Mouse (Mus musculus) embryo, embryonic 10.5 days (tissue): ENCODE data around the gene Stk32b.

Experiments
- DNase-seq: peaks from one replicate; pipeline ENCODE4 v3.0.0-alpha.2; 2015; ENCODE audit warnings: low spot score

Gene Stk32b

DNA sequence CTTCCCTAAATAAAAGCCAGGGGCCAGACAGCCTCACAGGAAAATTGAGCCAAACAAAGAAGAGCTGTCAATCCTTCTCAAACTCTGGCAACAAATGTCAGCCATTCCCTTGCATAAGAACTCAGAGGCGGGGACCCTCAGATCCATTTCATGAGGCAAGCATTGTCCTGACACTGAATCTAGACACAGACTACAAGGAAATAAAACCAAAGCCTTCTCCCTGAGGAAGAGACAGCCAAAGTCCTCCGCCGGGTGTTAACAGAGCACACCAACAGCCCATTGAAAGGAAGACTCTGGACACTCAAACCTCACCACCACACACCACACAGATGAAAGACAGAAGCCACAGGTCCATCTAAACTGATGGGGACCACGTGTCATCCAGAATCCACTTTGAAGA is 57.8 kb downstream of the Stk32b start:
- DNase-seq = peak; percentile 3

DNA sequence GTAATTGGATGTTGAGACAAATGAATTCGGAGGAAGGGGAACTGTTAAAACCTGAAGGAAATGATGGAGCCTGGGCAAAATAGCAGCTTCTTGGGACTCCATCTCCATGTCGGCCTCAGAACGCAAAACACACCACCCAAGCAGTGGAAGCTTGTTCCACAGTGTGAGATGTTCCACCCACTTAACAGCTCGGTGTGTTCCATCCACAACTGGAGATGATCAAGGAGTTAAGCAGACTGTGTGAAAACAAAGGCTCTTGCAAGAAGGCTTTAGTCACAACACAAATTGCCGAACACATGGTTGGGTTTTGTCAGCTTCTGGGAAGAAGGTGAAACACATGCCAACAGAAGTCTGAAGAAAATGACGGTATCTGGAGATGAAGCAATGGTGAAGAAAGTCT is 59.2 kb downstream of the Stk32b start:
- DNase-seq = no peak

DNA sequence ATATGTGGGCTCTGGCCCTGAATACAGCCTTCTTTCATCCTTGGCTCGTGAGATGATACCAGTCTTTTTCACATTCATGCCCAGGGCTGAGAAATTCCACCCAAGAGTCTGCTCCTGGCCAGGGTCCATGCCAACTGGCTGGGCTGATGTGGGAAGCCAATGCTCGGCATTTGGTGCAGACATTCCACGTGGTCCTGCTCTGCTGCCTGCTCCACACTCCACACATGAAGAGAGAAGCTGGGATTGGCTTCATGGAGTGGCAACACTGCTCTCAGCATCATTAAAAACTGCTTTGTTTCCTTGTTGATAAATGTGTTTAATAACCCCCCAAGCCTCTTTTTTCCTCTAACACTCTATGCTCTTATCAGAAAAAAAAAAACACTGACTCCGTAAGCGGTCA is 61.8 kb downstream of the Stk32b start:
- no peak for DNase-seq

DNA sequence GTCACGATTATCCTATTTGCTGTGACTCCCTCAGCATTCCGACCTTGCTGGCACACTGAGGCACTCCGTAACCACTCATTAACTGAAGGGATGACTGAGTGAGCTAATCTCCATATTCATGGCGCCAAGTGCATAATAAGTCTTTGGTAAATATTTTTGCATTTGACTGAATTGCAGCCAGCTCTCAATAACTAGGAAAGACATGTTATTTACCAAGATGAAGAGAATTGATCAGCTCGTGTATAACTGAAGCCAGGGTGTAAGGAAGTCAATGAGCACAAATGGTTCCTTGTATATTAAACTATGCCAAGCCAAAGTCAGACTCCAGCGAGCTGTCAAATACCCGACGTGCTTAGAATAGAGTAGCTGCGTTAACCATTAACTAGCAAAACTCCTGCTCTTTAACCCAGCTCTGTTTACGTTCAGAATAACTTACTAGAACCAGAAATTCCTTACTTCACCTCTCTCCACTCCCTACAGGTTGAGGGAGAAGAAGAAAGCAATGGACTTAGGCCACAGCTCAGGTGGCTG is 66.2 kb downstream of the Stk32b start:
- no peak for DNase-seq

DNA sequence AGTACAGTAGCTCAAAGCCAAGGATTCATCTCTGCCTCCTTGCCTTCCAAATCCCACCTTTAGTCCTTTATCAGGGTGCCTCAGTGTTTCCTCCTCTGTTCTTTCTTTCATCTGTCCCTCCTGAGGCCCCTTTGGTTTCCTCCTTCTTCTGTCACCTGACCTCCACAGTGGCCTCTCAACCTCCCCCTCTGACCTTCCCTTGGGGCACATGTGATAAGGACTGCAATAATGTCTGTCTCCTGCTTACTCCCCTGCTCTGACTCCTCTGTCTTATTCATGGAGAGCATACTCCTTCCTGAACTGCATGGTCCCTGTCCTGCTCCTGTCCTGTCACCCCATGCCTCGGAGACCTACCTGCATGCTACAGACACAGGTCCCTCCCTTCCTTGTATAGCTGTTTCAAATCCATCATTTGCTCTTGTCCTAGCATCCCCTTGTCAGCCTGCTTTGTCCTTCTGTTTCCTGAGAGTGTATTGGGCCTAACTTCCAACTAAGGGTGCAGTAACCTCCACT is 66.8 kb downstream of the Stk32b start:
- no peak for DNase-seq

DNA sequence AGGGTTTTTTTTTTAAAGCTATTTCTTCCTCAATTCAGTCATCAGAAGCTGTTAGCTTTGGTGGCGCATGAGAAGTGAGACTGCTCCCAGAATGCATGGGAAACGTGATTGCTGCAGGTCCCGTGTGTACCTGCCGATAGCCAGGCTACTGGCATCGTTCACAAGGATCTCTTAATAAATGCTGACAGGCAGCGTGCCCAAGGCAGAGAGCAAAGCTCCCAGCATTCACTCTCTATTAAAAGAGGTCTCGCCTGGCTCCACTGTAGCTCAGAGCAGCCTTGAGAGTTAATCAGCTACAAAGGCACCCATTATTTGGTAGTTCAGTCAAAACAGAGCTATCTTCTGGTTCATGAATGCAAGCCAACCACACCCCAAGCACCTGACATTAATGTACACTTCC is 72.9 kb downstream of the Stk32b start:
- no peak for DNase-seq

DNA sequence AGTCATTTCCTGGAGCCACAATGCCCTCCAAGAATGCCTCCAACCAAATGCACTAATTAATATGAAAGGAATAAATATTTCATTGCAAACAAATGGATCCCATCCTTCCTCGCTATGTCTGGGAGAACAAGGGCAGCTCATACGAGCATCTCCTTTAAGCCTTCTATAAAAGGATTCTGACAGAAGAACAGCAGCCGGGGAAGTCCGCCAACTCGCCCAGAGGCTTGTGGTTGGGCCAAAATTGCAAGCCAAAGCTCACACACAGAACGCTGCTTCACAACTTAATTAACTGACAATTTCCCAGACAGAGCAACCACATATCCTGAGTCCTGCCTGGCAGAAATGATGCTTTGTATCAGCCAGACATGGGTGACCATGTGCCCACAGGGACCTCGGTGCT is 74.5 kb downstream of the Stk32b start:
- DNase-seq = no peak

DNA sequence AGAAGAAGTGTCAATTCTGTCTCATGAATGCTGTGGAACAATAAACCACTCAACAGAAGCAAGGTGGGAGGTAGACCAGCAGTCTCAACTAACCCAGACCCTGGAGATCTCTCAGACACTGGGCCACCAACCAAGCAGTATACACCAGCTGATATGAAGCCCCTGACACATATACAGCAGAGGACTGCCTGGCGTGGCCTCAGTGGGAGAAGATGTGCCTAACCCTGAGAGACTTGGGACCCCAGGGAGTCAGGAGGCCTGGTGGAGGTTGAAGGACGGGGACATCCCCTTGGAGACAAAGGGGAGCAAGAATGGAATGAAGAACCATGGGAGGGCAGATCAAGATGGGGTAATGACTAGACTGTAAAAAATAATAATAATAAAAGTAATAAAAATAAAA is 82.2 kb downstream of the Stk32b start:
- DNase-seq = no peak

DNA sequence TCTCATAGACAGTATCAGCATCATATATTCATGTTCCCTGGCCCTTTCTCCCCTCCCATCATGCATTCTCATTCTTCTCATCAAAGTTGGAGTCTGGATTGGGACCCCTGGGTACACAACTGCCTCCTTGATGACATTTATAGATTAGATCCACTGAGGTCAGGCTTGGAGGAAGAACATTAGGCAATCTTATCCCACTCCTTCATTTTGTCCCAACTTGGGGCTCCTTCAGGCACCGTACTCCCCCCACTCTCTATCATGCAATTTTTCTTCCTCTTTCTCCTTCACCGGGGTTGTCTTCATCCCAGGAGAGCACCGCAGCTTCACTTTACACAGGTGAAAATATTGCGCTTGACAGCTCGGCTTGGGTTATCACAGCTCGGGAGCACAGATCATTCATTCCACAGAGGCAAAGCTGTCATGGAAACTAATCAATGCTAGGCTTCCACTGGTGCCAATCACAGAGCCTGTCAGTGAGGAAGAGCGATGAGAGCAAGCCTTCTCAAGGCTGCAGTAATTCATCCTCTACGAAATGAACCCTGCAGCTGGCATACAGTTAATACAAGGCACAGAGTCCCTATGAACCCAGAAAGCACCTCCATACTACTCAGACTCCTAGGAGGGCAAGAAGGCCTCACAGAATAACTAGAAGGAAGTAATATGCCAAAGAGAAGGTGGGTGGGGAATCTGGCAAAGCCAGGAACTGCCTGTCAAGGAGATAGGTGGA is 89.4 kb downstream of the Stk32b start:
- DNase-seq = no peak

DNA sequence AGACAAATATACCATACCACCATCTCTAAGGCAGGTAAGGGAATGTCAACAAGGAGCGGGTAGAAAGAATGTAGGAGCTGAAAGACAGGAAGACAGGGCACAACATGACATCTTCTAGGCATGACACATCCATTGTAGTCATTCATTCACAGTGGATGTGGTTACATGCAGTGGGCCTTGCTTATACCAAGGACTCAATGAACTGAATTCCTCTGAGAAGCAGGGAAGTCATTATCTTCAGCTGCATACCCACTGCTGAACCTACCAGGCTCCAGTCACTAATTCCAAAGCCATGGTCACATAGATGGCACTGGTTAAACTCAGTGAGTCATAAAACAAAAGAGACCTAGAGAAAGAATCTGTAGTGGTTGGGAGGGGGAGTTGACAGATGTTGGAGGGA is 105.1 kb downstream of the Stk32b start:
- DNase-seq = no peak

DNA sequence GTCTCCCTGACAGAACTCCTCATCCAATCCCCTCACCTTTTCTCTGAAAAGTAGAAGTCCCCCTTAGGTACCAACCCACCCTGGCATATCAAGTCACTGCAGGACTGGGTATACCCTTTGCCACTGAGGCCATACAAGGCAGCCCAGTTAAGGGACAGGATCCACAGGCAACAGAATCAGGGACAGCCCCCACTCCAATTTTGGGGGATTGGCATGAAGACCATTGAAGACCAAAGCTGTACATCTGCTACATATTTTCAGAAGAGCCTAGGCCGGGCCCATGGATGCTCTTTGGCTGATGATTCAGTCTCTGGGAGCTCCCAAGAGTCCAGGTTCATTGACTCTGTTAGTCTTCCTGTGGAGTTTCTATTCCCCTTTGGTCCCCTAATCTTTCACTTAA is 117.4 kb downstream of the Stk32b start:
- no peak for DNase-seq

DNA sequence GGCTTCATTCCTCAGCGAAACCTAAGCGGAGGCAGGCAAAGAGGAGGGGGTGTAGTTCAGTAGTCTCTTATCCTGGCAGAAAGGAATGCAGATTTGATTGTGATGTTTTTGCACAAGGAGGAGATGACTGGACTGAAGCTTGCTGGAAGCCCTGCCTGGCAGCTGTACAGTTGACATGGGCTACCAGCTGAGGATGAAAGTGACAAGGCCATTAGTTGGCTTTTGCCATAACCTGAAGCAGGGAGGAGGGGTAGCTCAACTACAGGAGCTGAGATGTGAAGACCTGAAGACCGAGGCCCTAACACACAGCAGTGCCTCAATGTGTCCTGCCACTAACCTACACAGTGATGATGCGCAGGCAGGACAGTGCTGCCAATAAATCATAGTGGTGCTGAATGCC is 118.7 kb downstream of the Stk32b start:
- DNase-seq = no peak

DNA sequence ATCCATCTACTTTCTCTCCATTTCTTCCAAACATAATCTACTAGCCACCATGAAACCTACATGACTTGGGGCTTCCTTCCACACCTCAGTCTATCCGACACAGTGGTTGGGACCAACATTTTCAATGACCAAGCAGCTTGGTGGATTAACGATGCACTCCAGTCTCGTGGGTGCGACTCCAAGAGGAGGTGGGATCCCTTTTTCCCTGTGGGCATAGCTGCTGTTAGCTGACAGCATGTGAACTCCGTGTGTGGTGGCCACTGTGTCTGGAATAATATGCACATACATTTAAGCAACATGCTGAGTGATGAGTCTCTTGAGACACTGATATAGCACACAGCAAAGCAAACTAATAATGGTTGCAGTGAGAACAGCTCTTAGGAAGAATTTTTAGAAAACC is 124.6 kb downstream of the Stk32b start:
- no peak for DNase-seq

DNA sequence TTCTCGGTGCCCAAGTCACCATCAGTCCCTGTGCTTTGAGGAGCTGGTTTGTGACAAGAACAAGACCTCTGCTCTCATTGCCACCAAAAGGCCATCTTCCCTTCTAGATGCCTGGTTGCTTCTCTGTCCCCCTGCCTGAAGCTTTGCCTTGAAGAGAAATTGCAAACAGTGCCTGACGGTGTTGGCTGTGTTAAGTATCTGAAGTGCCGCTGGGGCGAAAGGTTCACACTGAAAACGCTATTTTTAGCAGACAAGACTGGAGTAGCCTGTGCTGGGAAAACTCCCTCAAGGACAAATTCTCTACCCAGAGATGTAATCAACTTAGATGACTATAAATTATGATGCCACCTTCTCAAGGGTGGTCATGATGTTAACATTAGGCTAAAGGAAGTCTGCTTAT is 129.1 kb downstream of the Stk32b start:
- no peak for DNase-seq

DNA sequence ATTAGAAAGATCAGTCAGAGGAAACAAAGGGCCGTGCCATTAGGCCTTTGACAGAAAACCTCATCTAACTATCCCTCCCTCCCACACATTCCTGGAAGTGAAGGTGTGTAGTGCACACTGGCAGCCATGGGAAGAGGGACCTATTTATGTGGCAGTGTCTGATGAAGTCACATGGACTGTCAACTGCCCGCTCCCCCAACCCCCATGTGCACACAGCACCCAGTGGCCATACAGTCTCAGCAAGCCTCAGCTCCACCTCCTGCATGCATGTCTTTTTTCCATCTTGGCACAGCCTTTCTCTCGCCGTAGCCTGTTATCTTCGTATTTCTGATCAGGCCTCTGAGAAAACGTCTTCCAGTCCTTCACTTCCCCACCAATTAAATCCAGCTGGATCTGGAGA is 130.9 kb downstream of the Stk32b start:
- no peak for DNase-seq

DNA sequence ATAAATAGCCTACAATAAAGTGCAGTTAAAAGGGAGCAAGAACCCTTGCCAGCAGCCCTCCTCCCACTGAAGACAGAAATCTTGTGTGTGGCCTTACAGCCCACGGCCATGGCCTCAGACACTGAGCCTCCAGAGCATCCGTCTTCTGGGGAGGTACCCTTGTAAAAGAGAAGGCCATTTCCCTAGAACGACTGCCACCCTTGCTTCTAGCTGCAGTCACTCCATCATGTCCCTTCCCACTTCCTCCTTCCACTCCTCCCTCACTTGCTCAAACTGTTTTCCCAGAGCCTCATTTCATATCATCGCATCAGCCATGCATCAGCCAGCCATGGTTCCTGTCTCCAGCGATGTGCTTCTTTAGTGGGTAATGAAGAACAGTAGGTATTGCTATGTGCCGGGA is 141.5 kb downstream of the Stk32b start:
- no peak for DNase-seq

DNA sequence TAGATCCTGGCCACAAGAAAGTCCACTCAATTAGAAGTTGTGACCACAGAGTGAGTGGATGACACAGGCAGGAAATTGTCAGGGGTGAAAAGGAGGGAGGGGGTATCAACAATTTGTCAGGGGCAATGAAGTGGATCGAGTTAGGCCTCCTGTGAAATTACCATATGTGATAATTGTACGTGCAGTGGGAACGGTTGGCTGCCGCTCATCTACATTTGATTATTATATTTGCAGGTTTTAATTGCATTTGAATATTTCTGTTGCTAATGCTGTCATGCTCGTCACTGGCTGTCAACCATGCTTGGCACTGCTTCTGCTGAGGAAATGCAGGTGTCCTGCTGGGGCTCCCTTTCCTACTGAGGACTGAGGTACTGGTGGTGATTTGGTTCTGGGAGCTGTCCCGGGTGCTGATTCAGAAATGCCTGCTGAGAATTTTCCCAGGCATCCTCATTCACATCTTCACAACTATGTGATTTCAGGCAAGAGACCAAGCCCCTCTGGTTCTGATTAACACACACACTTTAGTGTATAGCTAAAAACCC is 159.6 kb downstream of the Stk32b start:
- DNase-seq = peak; percentile 56

DNA sequence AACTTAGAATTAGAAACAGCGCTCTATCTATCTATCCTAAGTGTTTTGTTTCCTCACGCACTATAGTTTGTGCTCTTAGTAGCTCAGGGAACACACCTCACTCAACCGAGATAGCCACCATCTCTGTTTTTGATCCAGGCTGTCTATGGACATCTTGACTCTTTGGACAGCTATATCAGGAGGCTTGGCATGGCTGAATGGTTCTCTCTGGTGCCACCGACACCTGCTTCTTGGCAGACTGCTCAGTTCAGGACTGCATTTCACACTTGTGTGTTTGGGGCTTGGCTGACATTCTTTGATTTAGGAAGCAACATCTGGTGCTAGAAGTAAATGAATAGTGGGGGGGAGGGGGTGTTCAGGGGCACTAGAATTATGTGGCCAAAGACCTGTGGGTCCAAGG is 162.7 kb downstream of the Stk32b start:
- DNase-seq = no peak

DNA sequence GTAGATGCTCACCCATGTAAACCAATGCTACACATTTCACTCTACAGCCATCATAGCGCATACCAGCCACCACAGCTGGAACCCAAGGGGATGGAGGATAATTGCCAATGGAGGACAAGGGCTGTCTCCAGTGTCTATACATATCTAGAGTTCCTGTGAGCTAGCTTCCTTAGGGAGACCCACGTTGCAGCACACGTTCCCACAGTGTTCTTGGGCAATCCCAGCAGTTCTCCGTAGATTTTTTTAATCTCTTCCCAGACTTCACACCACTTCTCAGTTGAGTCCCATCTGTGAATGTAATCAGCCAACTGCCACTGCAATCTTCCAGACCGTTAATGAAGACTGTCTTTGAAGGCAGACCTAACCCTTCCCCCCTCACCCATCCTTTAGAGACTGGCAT is 165.3 kb downstream of the Stk32b start:
- DNase-seq = no peak

DNA sequence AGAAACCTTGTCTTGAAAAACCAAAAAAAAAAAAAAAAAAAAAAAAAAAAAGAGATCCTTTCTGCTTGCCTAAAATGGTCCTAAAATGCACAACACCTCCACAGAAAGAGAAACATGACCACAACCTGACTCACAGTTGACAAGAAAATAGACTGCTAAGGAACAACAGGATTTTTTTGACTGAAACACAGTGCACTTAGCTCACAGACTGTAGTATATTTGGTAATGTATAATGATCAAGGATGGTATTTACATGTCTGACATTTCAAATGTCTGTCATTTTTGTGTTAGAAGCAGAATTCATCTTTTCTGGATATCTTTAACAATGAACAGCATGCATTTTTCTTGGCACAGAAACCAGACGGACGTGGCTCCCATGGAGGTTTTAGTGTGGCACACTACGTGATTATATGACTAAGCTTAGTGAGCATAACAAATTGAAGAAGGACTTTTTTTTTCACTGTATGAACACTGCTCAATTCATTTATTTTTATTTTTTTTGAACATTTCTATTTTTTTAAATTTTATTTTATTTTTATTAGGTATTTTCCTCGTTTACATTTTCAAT is 181.2 kb downstream of the Stk32b start:
- DNase-seq = no peak

DNA sequence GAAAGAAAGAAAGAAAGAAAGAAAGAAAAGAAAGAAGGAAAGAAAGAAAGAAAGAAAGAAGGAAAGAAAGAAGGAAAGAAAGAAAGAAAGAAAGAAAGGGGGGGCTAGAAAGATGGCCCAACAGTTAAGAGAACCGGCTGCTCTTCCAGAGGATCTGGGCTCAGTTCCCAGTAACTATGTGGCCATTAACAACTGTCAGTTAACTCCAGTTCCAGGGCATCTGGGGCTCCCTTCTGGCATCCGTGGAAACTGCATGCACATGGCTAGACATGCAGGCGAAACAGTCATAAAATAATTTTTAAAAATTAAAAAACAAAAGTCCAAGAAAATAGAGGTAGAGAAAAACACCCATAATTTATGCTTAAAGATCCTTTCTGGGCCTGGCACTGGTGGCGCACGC is 181.7 kb downstream of the Stk32b start:
- no peak for DNase-seq

DNA sequence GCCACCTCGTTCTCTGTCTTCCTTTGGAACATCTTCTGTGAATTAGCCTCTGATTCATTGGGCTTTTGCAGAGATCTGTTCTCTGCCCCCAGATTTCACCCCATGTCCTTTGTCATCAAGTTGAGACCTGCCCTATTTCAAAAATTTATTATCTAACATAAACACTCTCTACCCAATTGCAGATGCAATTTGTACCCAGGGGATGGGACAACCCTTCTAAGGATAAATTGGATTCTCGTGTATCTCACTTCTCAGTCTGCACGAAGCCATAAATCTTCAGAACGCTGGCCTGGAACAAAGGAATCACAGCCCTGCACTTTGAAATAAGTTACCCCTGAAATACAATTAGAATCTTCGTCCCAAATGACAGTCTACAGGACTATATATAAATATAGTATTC is 191.6 kb downstream of the Stk32b start:
- DNase-seq = no peak

DNA sequence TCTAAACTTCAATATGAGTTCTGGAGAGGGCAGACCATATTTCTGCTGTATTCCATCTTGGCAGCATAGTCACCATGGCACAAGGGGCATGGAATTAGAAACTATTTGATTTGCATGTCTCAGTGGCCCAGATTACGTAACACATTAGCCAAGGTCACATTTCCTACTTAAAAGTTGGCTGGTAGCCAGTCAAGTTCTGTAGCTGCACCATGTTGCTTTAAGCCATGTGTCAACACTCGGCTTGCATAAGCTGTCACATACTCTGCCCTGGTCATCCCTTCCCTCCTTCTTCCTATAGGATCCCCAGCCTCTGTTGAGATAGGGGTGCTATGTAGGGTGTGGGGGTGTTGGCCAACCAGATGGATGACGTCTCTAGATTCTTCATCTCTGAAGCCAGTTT is 196.5 kb downstream of the Stk32b start:
- no peak for DNase-seq

DNA sequence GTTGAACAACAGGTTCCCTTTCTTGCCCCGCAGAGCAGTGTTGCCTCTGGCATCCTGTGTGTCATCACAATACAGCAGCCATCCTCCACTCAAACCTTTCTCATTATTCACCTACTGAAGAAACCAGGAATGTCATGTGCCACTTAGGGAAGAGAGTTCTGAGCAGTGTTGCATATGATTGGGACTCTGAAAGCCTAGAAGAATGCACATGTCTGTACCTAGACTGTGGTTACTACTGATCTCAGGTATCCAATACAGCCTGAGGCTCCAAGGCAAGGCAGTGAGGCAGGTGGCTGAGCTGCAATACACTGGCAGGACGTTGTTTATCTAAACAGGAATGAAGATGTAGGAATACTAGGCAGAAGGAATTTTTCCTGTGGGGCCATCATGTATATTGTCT is 204.5 kb downstream of the Stk32b start:
- no peak for DNase-seq
